Mouse (Mus musculus): Measurements from ENCODE around the gene Ppard. TPM values are rescaled to one million over a fixed set of nuclear protein-coding genes. Genes with fewer than 3 reads are reported as not detected.

Ppard gene
- polyA plus RNA-seq, 1 experiment from 2014 or later: 1.3 TPM

- WGBS: 89% methylated on average over 9 of the region's 9 CpGs
- H3K4me3 ChIP-seq (ENCODE audit: low read depth, low read length): no peak overlapping the region
- no peaks in the 10 kb centered on the region for H3K36me3 ChIP-seq (ENCODE audit: control insufficient read depth, insufficient read depth, low read length)
- H3K4me1 ChIP-seq (ENCODE audit: control insufficient read depth, insufficient read depth, low read length): peaks cover 15% of the 10 kb centered on the region
- no peaks in the 10 kb centered on the region for H3K9me3 ChIP-seq (ENCODE audit: control insufficient read depth, low read length)
- no peak overlapping the region for H3K4me2 ChIP-seq (ENCODE audit: low read depth, low read length)
- H3K27ac ChIP-seq (ENCODE audit: low read depth, low read length): no peak overlapping the region
- H3K27me3 ChIP-seq (ENCODE audit: control insufficient read depth, insufficient read depth, low read length): no peaks in the 10 kb centered on the region
- no peak overlapping the region for H3K9ac ChIP-seq (replicated peaks; ENCODE audit: low read depth, low read length)
- no peak for ATAC-seq (ENCODE audit: low read depth)
Observed at GRCm38 (mm10) chr17:28258325-28258724, 25.8 kb downstream of the Ppard start.

GRCm38 (mm10) chr17:28259890-28260542 is 27.5 kb downstream of the Ppard start:
- Histone ChIP-seq H3K4me1 (ENCODE audit: control insufficient read depth, insufficient read depth, low read length) (peaks cover 17% of the 10 kb centered on the region), H3K9ac (replicated peaks; ENCODE audit: low read depth, low read length) (no peak overlapping the region), H3K27me3 (ENCODE audit: control insufficient read depth, insufficient read depth, low read length) (no peaks in the 10 kb centered on the region), H3K9me3 (ENCODE audit: control insufficient read depth, low read length) (no peaks in the 10 kb centered on the region), H3K27ac (ENCODE audit: low read depth, low read length) (no peak overlapping the region), H3K4me3 (ENCODE audit: low read depth, low read length) (no peak overlapping the region), H3K4me2 (ENCODE audit: low read depth, low read length) (no peak overlapping the region), H3K36me3 (ENCODE audit: control insufficient read depth, insufficient read depth, low read length) (no peaks in the 10 kb centered on the region)
- WGBS: 85% methylated on average over 16 of the region's 16 CpGs
- ATAC-seq (ENCODE audit: low read depth): no peak

DNA sequence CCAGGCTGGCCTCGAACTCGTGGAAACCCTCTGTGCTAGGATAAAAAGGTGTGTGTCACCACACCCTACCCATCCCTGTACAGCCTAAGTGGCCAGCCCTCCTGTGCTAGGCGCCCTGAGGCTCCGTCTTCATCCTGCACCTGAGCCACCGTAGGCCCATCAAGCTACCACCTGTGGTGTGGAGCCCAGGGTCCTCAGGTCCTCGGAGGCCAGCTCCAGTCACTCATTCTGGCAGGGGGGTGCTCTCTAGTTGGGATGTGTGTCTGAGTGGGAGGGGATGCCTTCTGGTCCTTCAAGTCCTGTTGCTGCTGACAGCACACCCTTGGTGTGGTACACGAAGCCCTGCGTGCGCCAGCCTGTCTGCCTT is 28.0 kb downstream of the Ppard start:
- Histone ChIP-seq H3K36me3 (ENCODE audit: control insufficient read depth, insufficient read depth, low read length) (no peaks in the 10 kb centered on the region), H3K9me3 (ENCODE audit: control insufficient read depth, low read length) (no peaks in the 10 kb centered on the region), H3K4me2 (ENCODE audit: low read depth, low read length) (no peak overlapping the region), H3K27ac (ENCODE audit: low read depth, low read length) (no peak overlapping the region), H3K4me1 (ENCODE audit: control insufficient read depth, insufficient read depth, low read length) (peaks cover 12% of the 10 kb centered on the region), H3K27me3 (ENCODE audit: control insufficient read depth, insufficient read depth, low read length) (no peaks in the 10 kb centered on the region), H3K4me3 (ENCODE audit: low read depth, low read length) (no peak overlapping the region), H3K9ac (replicated peaks; ENCODE audit: low read depth, low read length) (no peak overlapping the region)
- WGBS: 87% methylated on average over 9 of the region's 9 CpGs
- ATAC-seq (ENCODE audit: low read depth): no peak

DNA sequence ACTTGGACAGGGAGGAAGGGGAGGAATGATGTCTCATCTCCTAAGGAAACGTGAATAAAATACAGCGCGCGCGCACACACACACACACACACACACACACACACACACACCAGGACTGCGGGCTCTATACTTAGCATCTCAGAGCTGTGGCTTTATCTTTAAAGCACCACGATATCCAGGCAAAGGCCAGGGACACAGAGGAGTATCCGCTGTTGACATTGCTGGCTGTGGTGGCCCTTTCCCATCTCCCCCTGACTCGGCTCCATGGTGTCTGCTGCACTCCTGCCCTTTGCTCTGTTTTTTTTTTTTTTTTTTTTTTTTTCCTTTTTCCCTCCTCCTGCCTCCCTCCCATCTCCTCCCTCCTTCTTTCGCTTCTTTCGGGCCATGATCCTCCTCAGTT is 29.3 kb downstream of the Ppard start:
- 86% methylated on average over 11 of the region's 11 CpGs for WGBS
- Histone ChIP-seq H3K4me2 (ENCODE audit: low read depth, low read length) (no peak overlapping the region), H3K4me1 (ENCODE audit: control insufficient read depth, insufficient read depth, low read length) (peaks cover 6% of the 10 kb centered on the region; the same call in 1 of the 2 replicates), H3K27me3 (ENCODE audit: control insufficient read depth, insufficient read depth, low read length) (no peaks in the 10 kb centered on the region), H3K36me3 (ENCODE audit: control insufficient read depth, insufficient read depth, low read length) (no peaks in the 10 kb centered on the region), H3K4me3 (ENCODE audit: low read depth, low read length) (no peak overlapping the region), H3K9ac (replicated peaks; ENCODE audit: low read depth, low read length) (no peak overlapping the region), H3K27ac (ENCODE audit: low read depth, low read length) (no peak overlapping the region), H3K9me3 (ENCODE audit: control insufficient read depth, low read length) (no peaks in the 10 kb centered on the region)
- no peak for ATAC-seq (ENCODE audit: low read depth)

GRCm38 (mm10) chr17:28263181-28263894 is 30.8 kb downstream of the Ppard start:
- Histone ChIP-seq H3K9me3 (ENCODE audit: control insufficient read depth, low read length) (no peaks in the 10 kb centered on the region), H3K4me1 (ENCODE audit: control insufficient read depth, insufficient read depth, low read length) (peaks cover 4% of the 10 kb centered on the region; the same call in 1 of the 2 replicates), H3K9ac (replicated peaks; ENCODE audit: low read depth, low read length) (no peak overlapping the region), H3K36me3 (ENCODE audit: control insufficient read depth, insufficient read depth, low read length) (no peaks in the 10 kb centered on the region), H3K4me3 (ENCODE audit: low read depth, low read length) (no peak overlapping the region), H3K4me2 (ENCODE audit: low read depth, low read length) (no peak overlapping the region), H3K27ac (ENCODE audit: low read depth, low read length) (0 out of 2 replicates have a peak overlapping the region, but pooled peaks have one; percentile 5), H3K27me3 (ENCODE audit: control insufficient read depth, insufficient read depth, low read length) (no peaks in the 10 kb centered on the region)
- 59% methylated on average over 13 of the region's 13 CpGs for WGBS
- no peak for ATAC-seq (ENCODE audit: low read depth)

- 90% methylated on average over 5 of the region's 5 CpGs for WGBS
- peaks cover 4% of the 10 kb centered on the region; the same call in 1 of the 2 replicates for H3K4me1 ChIP-seq (ENCODE audit: control insufficient read depth, insufficient read depth, low read length)
- H3K27ac ChIP-seq (ENCODE audit: low read depth, low read length): no peak overlapping the region
- no peaks in the 10 kb centered on the region for H3K36me3 ChIP-seq (ENCODE audit: control insufficient read depth, insufficient read depth, low read length)
- no peak overlapping the region for H3K4me2 ChIP-seq (ENCODE audit: low read depth, low read length)
- H3K27me3 ChIP-seq (ENCODE audit: control insufficient read depth, insufficient read depth, low read length): no peaks in the 10 kb centered on the region
- no peak for ATAC-seq (ENCODE audit: low read depth)
- no peaks in the 10 kb centered on the region for H3K9me3 ChIP-seq (ENCODE audit: control insufficient read depth, low read length)
- no peak overlapping the region for H3K4me3 ChIP-seq (ENCODE audit: low read depth, low read length)
- H3K9ac ChIP-seq (replicated peaks; ENCODE audit: low read depth, low read length): no peak overlapping the region
Observed at GRCm38 (mm10) chr17:28267251-28267650, 34.8 kb downstream of the Ppard start.

DNA sequence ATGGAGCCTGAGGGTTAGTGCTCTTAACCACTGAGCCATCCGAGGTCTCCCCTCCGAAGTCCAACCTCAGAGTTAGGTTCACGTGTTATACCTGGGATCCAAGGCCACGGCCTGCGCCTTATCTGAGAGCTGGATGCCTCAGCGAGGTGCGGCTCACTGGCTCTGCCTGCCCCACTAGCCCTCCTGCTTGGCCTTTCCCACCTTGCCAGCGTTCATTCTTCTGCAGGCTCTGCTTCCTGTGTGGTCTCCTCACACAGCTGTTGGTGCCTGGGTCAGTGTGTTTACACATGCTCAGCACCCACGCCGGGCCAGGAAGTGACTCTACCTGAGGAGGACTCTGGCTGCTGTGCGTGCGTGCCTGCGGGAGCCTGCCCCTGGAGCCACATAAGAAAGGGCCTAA is 37.7 kb downstream of the Ppard start:
- Histone ChIP-seq H3K9ac (replicated peaks; ENCODE audit: low read depth, low read length) (no peak overlapping the region), H3K27ac (ENCODE audit: low read depth, low read length) (no peak overlapping the region), H3K27me3 (ENCODE audit: control insufficient read depth, insufficient read depth, low read length) (no peaks in the 10 kb centered on the region), H3K4me3 (ENCODE audit: low read depth, low read length) (no peak overlapping the region), H3K9me3 (ENCODE audit: control insufficient read depth, low read length) (no peaks in the 10 kb centered on the region), H3K4me1 (ENCODE audit: control insufficient read depth, insufficient read depth, low read length) (no peaks in the 10 kb centered on the region), H3K36me3 (ENCODE audit: control insufficient read depth, insufficient read depth, low read length) (no peaks in the 10 kb centered on the region), H3K4me2 (ENCODE audit: low read depth, low read length) (no peak overlapping the region)
- 82% methylated on average over 13 of the region's 13 CpGs for WGBS
- ATAC-seq (ENCODE audit: low read depth): no peak

DNA sequence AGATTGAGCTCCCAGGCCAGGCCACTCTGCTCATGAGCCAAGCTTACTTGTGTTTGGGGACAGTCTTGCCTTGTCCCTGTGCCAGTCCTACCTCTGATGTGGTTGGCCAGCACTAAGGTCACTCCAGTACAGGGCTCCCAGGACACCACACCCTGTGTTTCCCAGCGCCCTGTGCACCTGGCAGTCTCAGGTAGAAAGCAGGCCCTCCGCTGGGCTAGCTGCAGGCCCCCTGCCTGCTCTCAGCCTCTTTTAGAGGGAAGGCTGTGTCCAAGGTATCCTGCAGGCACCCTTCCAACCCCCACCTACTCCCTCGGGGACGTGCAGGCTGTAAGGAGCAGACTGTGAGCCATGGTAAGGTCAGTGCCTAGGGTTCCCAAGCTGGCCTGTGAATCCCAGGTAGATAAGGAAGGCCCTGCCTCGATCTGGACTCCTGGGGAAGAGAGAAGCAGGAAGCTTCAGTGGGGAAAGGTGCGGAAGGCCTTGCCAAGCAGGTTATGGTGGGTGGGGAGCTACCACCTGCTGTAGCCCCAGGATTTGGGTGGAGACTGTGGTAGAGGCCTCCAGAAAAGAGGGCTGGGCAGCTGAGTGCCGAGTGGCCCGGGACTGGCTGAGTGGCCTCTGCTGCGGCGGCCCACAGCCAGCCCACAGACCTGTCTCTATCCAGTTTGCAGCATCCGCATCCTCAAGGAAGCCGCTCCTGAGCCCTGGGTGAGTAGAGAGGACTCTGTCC is 39.2 kb downstream of the Ppard start:
- H3K4me3 ChIP-seq (ENCODE audit: low read depth, low read length): no peak overlapping the region
- H3K27ac ChIP-seq (ENCODE audit: low read depth, low read length): no peak overlapping the region
- no peaks in the 10 kb centered on the region for H3K4me1 ChIP-seq (ENCODE audit: control insufficient read depth, insufficient read depth, low read length)
- no peak overlapping the region for H3K9ac ChIP-seq (replicated peaks; ENCODE audit: low read depth, low read length)
- H3K27me3 ChIP-seq (ENCODE audit: control insufficient read depth, insufficient read depth, low read length): no peaks in the 10 kb centered on the region
- no peaks in the 10 kb centered on the region for H3K36me3 ChIP-seq (ENCODE audit: control insufficient read depth, insufficient read depth, low read length)
- no peaks in the 10 kb centered on the region for H3K9me3 ChIP-seq (ENCODE audit: control insufficient read depth, low read length)
- H3K4me2 ChIP-seq (ENCODE audit: low read depth, low read length): no peak overlapping the region
- WGBS: 81% methylated on average over 12 of the region's 12 CpGs
- no peak for ATAC-seq (ENCODE audit: low read depth)

DNA sequence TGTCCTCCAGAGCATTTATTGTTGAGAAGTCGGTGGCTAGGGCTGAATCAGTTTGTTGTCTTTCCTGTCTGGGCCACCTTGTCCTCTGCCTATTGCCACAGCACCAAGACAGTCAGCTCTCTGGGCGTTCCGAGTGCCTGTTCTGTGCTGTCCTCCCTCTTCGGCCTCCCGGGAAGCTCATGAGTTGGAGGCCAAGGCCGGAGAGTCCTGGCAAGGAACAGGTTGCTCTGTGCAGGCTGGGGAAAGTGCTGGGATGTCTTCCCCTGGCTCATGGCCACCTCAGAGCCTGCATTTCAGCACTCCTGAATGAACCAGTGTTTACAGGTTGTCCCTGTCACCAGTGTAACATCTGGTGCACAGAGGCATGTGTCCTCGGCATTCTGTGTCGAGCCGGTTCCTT is 39.8 kb downstream of the Ppard start:
- Histone ChIP-seq H3K27ac (ENCODE audit: low read depth, low read length) (no peak overlapping the region), H3K9ac (replicated peaks; ENCODE audit: low read depth, low read length) (no peak overlapping the region), H3K4me3 (ENCODE audit: low read depth, low read length) (no peak overlapping the region)

More for the DNA sequence above, 39.8 kb downstream of the Ppard start:
- Histone ChIP-seq H3K27me3 (ENCODE audit: control insufficient read depth, insufficient read depth, low read length) (no peaks in the 10 kb centered on the region), H3K4me2 (ENCODE audit: low read depth, low read length) (no peak overlapping the region), H3K9me3 (ENCODE audit: control insufficient read depth, low read length) (no peaks in the 10 kb centered on the region), H3K36me3 (ENCODE audit: control insufficient read depth, insufficient read depth, low read length) (no peaks in the 10 kb centered on the region), H3K4me1 (ENCODE audit: control insufficient read depth, insufficient read depth, low read length) (0 out of 2 replicates have a peak, but pooled peaks cover 3% of the 10 kb centered on the region)
- WGBS: 89% methylated on average over 9 of the region's 9 CpGs
- no peak for ATAC-seq (ENCODE audit: low read depth)

Measured in neural tube, embryonic 14.5 days (tissue).